Mouse (Mus musculus) forebrain, embryonic 12.5 days (tissue): Measurements from ENCODE around the gene Adm. TPM values are rescaled to one million over a fixed set of nuclear protein-coding genes. Genes with fewer than 3 reads are reported as not detected.

Experiments used
- polyA plus RNA-seq: library from polyadenylated mRNA; unstranded; fragments of >200 nt; fragmentation: Nextera tagmentation; extraction: Ambion mirVana; gene quantifications from 2 replicates; pipeline ENCODE4 v1.2.1, GENCODE M21; 2016

The Adm gene
- polyA plus RNA-seq, 1 experiment from 2014 or later: 3.1 TPM

Other genes starting within 250 kb of the Adm start
- 62.2 and 63.3 TPM in 2 replicates for gene Sbf2, start 12.7 kb upstream of the Adm start, polyA plus RNA-seq
- 0.94 and 1.2 TPM in 2 replicates for gene Ampd3, start 140.5 kb downstream of the Adm start, polyA plus RNA-seq
- 25.8 and 29.1 TPM in 2 replicates for gene Rnf141, start 216.8 kb downstream of the Adm start, polyA plus RNA-seq
- 3.0 and 3.3 TPM in 2 replicates for gene Lyve1, start 235.6 kb downstream of the Adm start, polyA plus RNA-seq